Mouse (Mus musculus) forebrain, embryonic 16.5 days (tissue): ENCODE results near the gene Chrna10. TPM values are rescaled to one million over a fixed set of nuclear protein-coding genes. Genes with fewer than 3 reads are reported as not detected.

Experiments used
- ATAC-seq: fragments of 200-750 bp; cut with Nextera tagmentation; 2 replicates; pipeline ENCODE4 v1.8.0; 2017; ENCODE audit warnings: mild to moderate bottlenecking, moderate library complexity
- H3K27ac ChIP-seq: fragments of 300-500 bp; sonication (generic); 2 replicates; pipeline ENCODE4 v1.5.1; 2014; ENCODE audit warnings: low read length, control low read depth
- H3K27me3 ChIP-seq: fragments of 300-500 bp; sonication (generic); replicated peaks from 2 replicates; pipeline ENCODE4 v1.6.1; 2014; ENCODE audit warnings: low read length; ENCODE audit not compliant: control insufficient read depth, insufficient read depth
- H3K36me3 ChIP-seq: fragments of 300-500 bp; sonication (generic); 2 replicates; pipeline ENCODE4 v1.6.1; 2014; ENCODE audit not compliant: control insufficient read depth, insufficient read depth
- H3K4me1 ChIP-seq: fragments of 300-500 bp; sonication (generic); replicated peaks from 2 replicates; pipeline ENCODE4 v1.6.1; 2014; ENCODE audit warnings: low read length; ENCODE audit not compliant: control insufficient read depth, insufficient read depth
- H3K4me2 ChIP-seq: fragments of 300-500 bp; sonication (generic); 2 replicates; pipeline ENCODE4 v1.6.1; 2014; ENCODE audit warnings: mild to moderate bottlenecking, low read length, control low read depth
- H3K4me3 ChIP-seq: fragments of 300-500 bp; sonication (generic); replicated peaks from 2 replicates; pipeline ENCODE4 v1.5.1; 2014; ENCODE audit warnings: mild to moderate bottlenecking, low read length, control low read depth
- H3K9ac ChIP-seq: fragments of 300-500 bp; sonication (generic); replicated peaks from 2 replicates; pipeline ENCODE4 v1.6.1; 2014; ENCODE audit warnings: low read depth, low read length, control low read depth
- H3K9me3 ChIP-seq: fragments of 300-500 bp; sonication (generic); 2 replicates; pipeline ENCODE4 v1.6.1; 2016; ENCODE audit warnings: low read length; ENCODE audit not compliant: control insufficient read depth
- WGBS: fragments of 180-500 bp; shearing (Covaris S2); extraction: QIAGEN DNeasy Blood & Tissue Kit; methylation state at CpG from one replicate; pipeline ENCODE4 v1.1.7; 2014; 5-methylcytosine and 5-hydroxymethylcytosine counted together
- polyA plus RNA-seq: library from polyadenylated mRNA; unstranded; fragments of >200 nt; fragmentation: Nextera tagmentation; extraction: Ambion mirVana; gene quantifications from 2 replicates; pipeline ENCODE4 v1.2.1, GENCODE M21; 2015

The Chrna10 gene
- polyA plus RNA-seq, 1 experiment from 2014 or later: 0.08 TPM

DNA sequence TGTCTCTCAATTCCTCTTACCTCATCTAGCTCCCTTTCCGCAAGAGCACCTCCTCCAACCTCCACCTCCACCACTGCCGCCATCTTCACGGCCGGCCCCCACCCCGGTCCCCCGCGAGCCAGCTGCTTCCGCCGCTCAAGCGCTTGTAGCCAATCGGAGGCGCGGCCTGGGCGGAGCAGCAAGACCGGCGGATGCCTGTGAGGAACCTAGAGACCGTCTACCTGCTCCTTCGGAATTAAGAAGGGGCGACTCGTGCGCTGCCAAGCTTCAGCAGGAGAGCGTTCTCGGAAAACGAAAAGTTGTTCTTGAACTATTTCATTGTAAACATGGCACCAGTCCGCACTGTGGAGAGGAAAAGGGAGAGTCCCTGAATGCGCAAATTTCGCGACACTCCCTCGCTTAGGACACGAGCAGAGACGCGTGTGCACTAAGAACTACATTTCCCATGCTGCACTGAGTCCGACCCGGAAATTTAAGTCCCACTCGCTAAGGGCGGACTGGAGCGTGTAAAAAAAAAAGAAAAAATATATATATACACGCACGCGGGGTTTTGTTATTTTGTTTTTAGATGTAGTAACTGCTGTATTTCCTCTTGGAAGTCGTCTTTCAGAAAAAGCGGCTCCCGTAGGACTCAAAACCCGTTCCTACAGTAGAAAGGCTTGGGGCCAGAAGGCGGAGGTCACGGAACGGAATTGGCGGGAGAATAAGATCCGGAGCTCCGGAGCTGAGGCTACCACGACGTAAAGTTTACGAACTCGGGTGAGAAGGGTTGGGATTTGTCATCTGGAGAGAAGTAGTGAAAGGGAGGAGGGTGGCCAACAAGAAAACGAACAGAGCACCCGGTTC, 51.4 kb downstream of the Chrna10 start, which contains the start of the genes Rnf121, Xndc1 and Xntrpc:
TSS of gene Rnf121 (minus strand) at position 424 of the 846 bp plus-strand sequence.
TSS of gene Xndc1 (plus strand) at position 466 of the 846 bp plus-strand sequence.
TSS of gene Xntrpc (plus strand) at position 668 of the 846 bp plus-strand sequence.
- peak within 1 kb of the TSS; percentile 81 for H3K4me2 ChIP-seq
- peaks cover 29% of the 10 kb centered on the region for H3K4me1 ChIP-seq
- H3K9ac ChIP-seq: peak within 1 kb of the TSS; percentile 78
- H3K4me3 ChIP-seq: peak within 1 kb of the TSS; percentile 82
- H3K27ac ChIP-seq: peak within 1 kb of the TSS; percentile 80
- peak; percentile 99 for ATAC-seq
- WGBS: under 1% methylated on average over 56 of the region's 56 CpGs
- no peaks in the 10 kb centered on the region for H3K9me3 ChIP-seq
- no peaks in the 10 kb centered on the region for H3K27me3 ChIP-seq
- H3K36me3 ChIP-seq: no peaks in the 10 kb centered on the region

GRCm38 (mm10) chr7:102064655-102065045, 52.0 kb downstream of the Chrna10 start:
- no peaks in the 10 kb centered on the region for H3K36me3 ChIP-seq
- peak overlapping the region; percentile 78 for H3K9ac ChIP-seq
- H3K4me2 ChIP-seq: peak overlapping the region; percentile 81
- H3K4me1 ChIP-seq: peaks cover 29% of the 10 kb centered on the region
- H3K27me3 ChIP-seq: no peaks in the 10 kb centered on the region
- peak overlapping the region; percentile 82 for H3K4me3 ChIP-seq
- peak overlapping the region; percentile 80 for H3K27ac ChIP-seq
- peak; percentile 31 for ATAC-seq
- H3K9me3 ChIP-seq: no peaks in the 10 kb centered on the region
- WGBS: under 1% methylated on average over 9 of the region's 9 CpGs

DNA sequence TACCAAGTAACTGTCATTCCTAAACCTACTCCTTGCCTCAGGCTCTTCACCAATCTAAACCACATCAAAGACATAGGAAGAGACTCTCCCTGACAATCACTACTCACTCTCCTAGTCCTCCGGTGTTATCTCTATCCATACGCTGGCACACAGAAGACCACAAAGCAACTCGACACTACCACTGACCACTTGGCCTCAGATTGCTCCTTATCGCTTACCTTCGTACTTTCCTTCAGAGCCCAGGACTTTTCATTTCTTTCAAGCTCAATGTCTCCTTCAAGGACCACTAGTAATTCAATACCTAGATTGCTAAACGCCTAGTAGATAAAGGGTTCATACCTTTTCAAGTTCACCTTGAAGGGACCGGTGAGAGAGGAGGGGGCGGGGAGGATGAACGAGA, 52.7 kb downstream of the Chrna10 start:
- H3K9me3 ChIP-seq: no peaks in the 10 kb centered on the region
- H3K27ac ChIP-seq: no peak overlapping the region
- H3K36me3 ChIP-seq: peaks cover 4% of the 10 kb centered on the region
- no peak for ATAC-seq
- H3K4me2 ChIP-seq: peak overlapping the region; percentile 81
- 92% methylated on average over 9 of the region's 9 CpGs for WGBS
- H3K9ac ChIP-seq: no peak overlapping the region
- peaks cover 29% of the 10 kb centered on the region for H3K4me1 ChIP-seq
- no peaks in the 10 kb centered on the region for H3K27me3 ChIP-seq
- H3K4me3 ChIP-seq: peak overlapping the region; percentile 82

GRCm38 (mm10) chr7:102062203-102062602, 54.4 kb downstream of the Chrna10 start:
- Histone ChIP-seq H3K36me3 (peaks cover 6% of the 10 kb centered on the region), H3K4me1 (peaks cover 29% of the 10 kb centered on the region), H3K4me2 (no peak overlapping the region), H3K9me3 (no peaks in the 10 kb centered on the region), H3K27me3 (no peaks in the 10 kb centered on the region), H3K9ac (no peak overlapping the region), H3K27ac (no peak overlapping the region), H3K4me3 (no peak overlapping the region)
- no peak for ATAC-seq
- WGBS: 78% methylated on average over 1 of the region's 1 CpGs

DNA sequence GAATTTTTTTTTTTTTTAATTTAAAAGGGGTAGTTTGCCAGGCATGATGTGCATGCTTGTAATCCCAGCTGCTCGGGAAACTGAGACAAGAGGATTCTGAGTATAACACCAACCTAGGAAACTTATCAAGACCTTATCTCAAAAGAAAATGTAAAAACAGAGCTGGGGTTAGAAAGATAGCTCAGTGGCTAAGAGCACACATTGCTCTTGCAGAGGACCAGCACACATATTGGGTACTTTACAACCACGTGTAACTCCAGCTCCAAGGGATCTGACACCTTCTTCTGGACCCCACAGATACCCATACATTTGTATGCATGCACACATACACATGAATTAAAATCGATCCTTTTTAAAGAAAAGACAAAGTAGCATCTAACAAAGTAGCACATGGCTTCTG, 55.3 kb downstream of the Chrna10 start:
- H3K9ac ChIP-seq: no peak overlapping the region
- H3K9me3 ChIP-seq: no peaks in the 10 kb centered on the region
- no peak overlapping the region for H3K27ac ChIP-seq
- 95% methylated on average over 3 of the region's 3 CpGs for WGBS
- H3K36me3 ChIP-seq: peaks cover 9% of the 10 kb centered on the region
- H3K27me3 ChIP-seq: no peaks in the 10 kb centered on the region
- no peak for ATAC-seq
- H3K4me2 ChIP-seq: no peak overlapping the region
- H3K4me3 ChIP-seq: no peak overlapping the region
- H3K4me1 ChIP-seq: peaks cover 25% of the 10 kb centered on the region

Other genes with a start within 250 kb of the Chrna10 start
- gene Folr1, start 246.0 kb downstream of the Chrna10 start, polyA plus RNA-seq: 17.1 and 19.2 TPM in 2 replicates
- 149 and 166 TPM in 2 replicates for gene Lamtor1, start 210.9 kb downstream of the Chrna10 start, polyA plus RNA-seq
- gene Tomt, start 210.5 kb downstream of the Chrna10 start, polyA plus RNA-seq: 0.54 and 0.72 TPM in 2 replicates
- gene Lrrc51, start 182.9 kb downstream of the Chrna10 start, polyA plus RNA-seq: 9.4 and 9.6 TPM in 2 replicates
- 64.8 and 68.6 TPM in 2 replicates for gene Numa1, start 182.7 kb downstream of the Chrna10 start, polyA plus RNA-seq
- gene Il18bp, start 98.1 kb downstream of the Chrna10 start, polyA plus RNA-seq: 3.5 and 5.0 TPM in 2 replicates
- 36.3 TPM in 2 replicates for gene Rnf121, start 51.4 kb downstream of the Chrna10 start, polyA plus RNA-seq
- gene Xndc1, start 51.3 kb downstream of the Chrna10 start, polyA plus RNA-seq: 34.8 and 41.2 TPM in 2 replicates
- gene Xntrpc, start 51.1 kb downstream of the Chrna10 start, polyA plus RNA-seq: 1.3 and 1.7 TPM in 2 replicates
- 0.24 TPM in 1 of 2 replicates, not detected in the other for gene Trpc2, start 33.7 kb downstream of the Chrna10 start, polyA plus RNA-seq
- gene Art1, start 15.1 kb downstream of the Chrna10 start, polyA plus RNA-seq: 0.10 and 0.48 TPM in 2 replicates
- gene Art5, start 7.3 kb downstream of the Chrna10 start, polyA plus RNA-seq: 0.70 and 0.71 TPM in 2 replicates
- 25.7 and 27.6 TPM in 2 replicates for gene Nup98, start 93.3 kb upstream of the Chrna10 start, polyA plus RNA-seq
- 51.7 and 55.8 TPM in 2 replicates for gene Pgap2, start 93.4 kb upstream of the Chrna10 start, polyA plus RNA-seq
- gene Rhog, start 139.2 kb upstream of the Chrna10 start, polyA plus RNA-seq: 15.4 and 19.5 TPM in 2 replicates
- gene Stim1, start 151.0 kb upstream of the Chrna10 start, polyA plus RNA-seq: 10.3 and 12.1 TPM in 2 replicates